Mouse (Mus musculus) gastrocnemius, postnatal 14 days (tissue): Measurements from ENCODE around the gene Prps2. TPM values are rescaled to one million over a fixed set of nuclear protein-coding genes. Genes with fewer than 3 reads are reported as not detected.
"Not testable (repeated sequence)": the region's sequence is repeated elsewhere in the genome, so short reads cannot be mapped to it uniquely, and the experiment has no call there.

Source experiments
- DNase-seq: peaks from one replicate; pipeline ENCODE4 v3.0.0; 2021; ENCODE audit warnings: mixed read lengths
- intact Hi-C: fragments of 180-260 bp; cut with DNase I; formaldehyde crosslinking; loops from one replicate; pipeline ENCODE4 v1.15.1; 2025; ENCODE audit warnings: low total_unique reads
- long read RNA-seq, 2 experiments: library from polyadenylated mRNA; stranded (forward); transcript quantifications; one replicate each; pipeline ENCODE4 v2.0.0; 2021
- total RNA-seq, 2 experiments: library from RNA; stranded (reverse); gene quantifications; 2 replicates each; pipeline ENCODE4 v1.2.3; 2021

The Prps2 gene
- total RNA-seq, result 1 to 10 TPM; 2.3 to 3.5 TPM
- long read RNA-seq, experiment 1, partial matches to known transcripts, result 0 of 1 reads
- long read RNA-seq, experiment 1, other reads (novel, unspliced or antisense), result 0 of 1 reads
- long read RNA-seq, experiment 2, partial matches to known transcripts, result 0 of 2 reads
- long read RNA-seq, experiment 2, other reads (novel, unspliced or antisense), result 0 of 2 reads

DNA sequence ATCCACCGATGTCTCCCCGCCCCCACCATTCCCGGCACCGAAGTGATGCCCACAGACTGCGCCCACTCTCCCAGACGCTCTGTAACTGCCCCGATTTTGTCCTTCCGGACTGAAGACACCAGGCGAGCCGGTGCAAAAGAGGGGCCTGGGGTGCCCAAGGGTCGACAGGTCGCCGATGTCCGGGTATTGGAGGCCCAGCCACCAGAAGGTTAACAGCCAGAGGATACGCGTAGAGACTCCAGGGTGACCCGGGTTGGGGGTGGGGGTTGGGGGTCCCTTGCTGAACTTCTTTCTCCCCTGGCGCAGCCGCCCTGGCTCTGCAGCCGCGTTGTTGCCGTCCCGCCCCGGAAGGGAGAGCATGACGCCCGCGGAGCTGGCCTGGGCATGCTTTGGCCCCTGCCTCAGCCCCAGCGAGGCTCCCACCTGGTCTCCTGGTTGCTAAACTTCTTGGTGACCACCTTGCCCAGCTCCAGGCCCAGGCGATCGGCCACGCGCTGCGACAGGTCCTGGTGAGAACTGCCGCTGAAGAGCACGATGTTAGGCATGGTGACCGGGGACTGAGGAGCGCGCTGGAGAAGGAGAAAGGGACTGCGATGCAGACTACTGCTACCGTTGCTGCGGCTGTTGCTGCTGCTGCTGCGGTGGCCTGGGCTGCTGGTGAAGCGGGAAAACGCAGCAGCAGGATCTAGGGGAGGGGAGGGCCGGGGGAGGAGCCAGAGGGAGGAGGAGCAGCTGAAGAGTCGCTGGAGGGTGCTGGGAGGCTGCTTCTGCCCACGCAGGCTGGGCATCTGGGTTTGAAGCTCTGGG is at the start of gene Prps2:
Gene Prps2 (minus strand): TSS at position 703 of the 807 bp plus-strand sequence.
- intact Hi-C loops, result no loop called here

DNA sequence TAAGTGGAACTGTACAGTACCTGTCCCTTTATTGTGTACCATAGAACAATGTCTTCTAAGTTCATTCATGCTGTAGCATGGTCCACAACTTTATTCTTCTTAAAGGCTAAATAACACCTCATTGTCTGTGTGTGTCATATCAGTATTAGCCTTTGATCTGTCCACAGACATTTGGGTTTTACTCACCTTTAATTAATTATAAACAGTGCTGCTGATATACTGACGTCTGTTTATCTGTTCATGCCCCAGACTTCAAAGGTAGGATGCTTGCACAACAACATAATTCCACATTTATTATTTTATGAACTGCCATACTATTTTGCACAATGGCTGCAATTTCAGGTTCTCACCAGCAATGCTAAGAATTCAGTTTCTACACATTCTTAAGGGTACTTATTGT is 35.1 kb upstream of the Prps2 start:
- intact Hi-C loops, result no loop called here
- DNase-seq, result no peak

More for the DNA sequence above, at the start of gene Prps2:
- peak; percentile 17 for DNase-seq

DNA sequence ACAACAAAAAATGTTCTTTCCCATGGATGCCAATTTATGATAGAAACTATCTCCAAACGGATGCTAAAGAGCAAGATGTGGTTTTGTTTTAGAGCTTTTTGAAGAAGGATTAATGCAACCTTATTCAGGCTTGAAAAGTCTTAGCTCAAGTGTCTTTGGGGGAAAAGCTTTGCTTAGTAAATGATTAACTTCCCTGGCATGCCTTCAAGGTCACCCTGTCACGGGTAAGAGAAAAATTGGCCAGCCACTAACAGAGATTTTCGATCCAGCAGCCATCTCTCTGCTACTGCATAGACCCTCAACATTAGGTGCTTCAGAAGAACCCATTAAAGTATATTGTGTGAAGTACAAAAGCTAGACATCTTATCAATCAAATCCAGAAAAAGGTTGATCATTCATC is 12.4 kb upstream of the Prps2 start:
- no peak for DNase-seq
- intact Hi-C loops, result no loop called here

- DNase-seq, result no peak
- intact Hi-C loops, result no loop called here
Measured at GRCm38 (mm10) chrX:167386647-167387046, 4.1 kb upstream of the Prps2 start.

- intact Hi-C loops, result no loop called here
- DNase-seq, result no peak
Measured at GRCm38 (mm10) chrX:167382854-167383186, 271 bp upstream of the Prps2 start.

- intact Hi-C loops, result no loop called here
- no peak for DNase-seq
Measured at GRCm38 (mm10) chrX:167381583-167382046, 934 bp downstream of the Prps2 start.

GRCm38 (mm10) chrX:167380073-167380472 is 2.5 kb downstream of the Prps2 start:
- DNase-seq, result no peak
- intact Hi-C loops, result no loop called here

- DNase-seq, intact Hi-C loops: not testable (repeated sequence)
Measured at GRCm38 (mm10) chrX:167361231-167361630, 21.3 kb downstream of the Prps2 start.

- intact Hi-C loops, result loop anchor here (10.0 kb wide), 1 partner anchor 75 kb away; no protein-coding TSS in a partner anchor
- no peak for DNase-seq
Measured at GRCm38 (mm10) chrX:167359704-167360103, 22.8 kb downstream of the Prps2 start.

DNA sequence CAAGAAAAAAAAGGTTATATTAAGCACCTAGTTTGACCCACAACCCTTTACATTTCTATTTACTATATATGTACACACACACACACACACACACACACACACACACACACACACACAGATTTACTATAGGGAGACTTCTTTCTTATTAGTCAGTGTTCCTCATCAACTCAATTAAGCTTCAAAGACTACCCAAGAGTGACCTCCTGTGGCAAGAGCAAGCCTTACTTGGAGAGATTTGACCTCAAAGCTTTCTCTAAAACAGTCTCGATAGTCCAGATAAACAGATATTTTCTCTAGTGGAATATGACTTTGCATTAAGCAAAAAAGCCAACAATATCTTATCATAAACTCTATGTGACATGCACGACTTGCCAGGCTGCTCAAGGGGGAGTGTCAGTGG is 25.1 kb downstream of the Prps2 start:
- DNase-seq, result no peak
- intact Hi-C loops, result loop anchor here (10.0 kb wide), 1 partner anchor 73 kb away; no protein-coding TSS in a partner anchor

DNA sequence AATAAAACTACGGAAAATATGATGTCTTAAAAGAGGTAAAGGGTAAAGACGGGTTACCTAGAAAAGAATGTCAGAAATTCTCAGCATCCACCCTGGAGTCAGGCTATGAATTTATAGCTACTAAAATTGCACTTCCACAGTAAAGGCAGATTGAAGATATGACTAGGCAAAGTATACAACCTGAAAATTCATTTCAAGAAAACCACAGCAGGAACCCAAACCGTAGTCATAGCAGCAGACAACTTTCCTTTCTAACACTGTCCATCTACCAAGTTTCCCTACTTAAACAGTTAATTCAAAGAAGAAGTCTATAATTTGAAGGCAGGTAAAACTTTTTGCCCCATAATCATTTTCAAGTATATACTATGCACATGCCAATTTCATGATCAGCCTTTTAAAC is 26.6 kb downstream of the Prps2 start:
- intact Hi-C loops, result loop anchor here (10.0 kb wide), 1 partner anchor 71 kb away; no protein-coding TSS in a partner anchor

DNA sequence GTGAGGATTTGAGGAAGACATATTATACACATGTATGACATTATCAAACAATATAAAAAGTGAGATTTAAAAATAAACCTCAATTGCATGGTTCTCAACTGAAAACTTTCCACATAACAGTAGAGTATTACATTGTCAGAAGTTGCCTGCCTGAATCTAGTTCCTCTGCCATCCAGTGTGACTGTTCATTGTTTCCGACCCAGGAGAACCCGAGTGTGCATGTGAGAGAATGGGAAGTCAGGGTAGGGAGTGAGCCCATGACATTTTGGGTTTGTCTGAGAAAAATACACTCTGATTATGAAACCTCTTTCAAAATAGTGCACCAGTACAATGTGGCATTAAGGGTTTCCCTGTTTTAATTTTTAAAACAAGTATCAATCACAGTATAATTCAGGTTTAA is 28.9 kb downstream of the Prps2 start:
- intact Hi-C loops, result loop anchor here (10.0 kb wide), 1 partner anchor 69 kb away; no protein-coding TSS in a partner anchor
- no peak for DNase-seq

More for the DNA sequence above, 26.6 kb downstream of the Prps2 start:
- no peak for DNase-seq

DNA sequence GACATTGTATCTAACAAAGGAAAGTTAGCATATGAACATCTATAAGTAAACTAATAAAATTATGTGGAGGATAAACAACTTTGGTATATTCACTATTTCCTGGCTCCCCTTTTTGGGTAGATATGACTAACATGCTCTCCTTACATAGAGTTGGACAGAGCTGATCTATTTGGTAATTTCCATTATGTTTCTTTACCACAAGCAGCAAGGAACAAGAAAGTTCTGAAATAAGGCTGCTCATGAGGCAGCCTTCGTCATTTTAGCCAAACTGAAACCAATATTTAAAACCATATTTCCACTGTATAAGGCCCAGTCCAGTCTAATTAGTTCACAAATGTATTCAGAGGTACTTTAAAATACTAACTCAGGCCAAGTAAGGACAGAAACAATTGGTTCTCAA is 36.1 kb downstream of the Prps2 start:
- intact Hi-C loops, result no loop called here
- no peak for DNase-seq

GRCm38 (mm10) chrX:167344356-167344755 is 38.2 kb downstream of the Prps2 start:
- intact Hi-C loops, result no loop called here

DNA sequence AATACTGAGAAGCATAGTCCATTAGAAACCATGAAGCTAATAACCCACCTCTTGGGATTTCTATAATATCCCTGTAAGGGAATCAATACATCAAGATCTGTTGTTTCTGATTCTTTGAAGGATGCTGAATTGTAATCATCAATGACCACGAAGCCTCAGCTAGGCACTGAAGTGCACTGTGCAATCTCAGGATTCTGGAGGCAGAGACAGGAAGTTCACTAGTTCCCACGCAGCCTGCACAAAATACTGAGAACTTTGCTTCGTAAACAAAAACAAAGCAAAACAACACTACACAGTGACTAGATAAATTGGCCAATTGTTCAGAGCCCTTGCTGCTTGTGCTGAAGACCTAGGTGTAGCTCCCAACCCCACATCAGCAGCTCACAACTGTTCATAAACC is 40.7 kb downstream of the Prps2 start:
- intact Hi-C loops, result no loop called here
- DNase-seq, result no peak

More at GRCm38 (mm10) chrX:167344356-167344755, 38.2 kb downstream of the Prps2 start:
- DNase-seq, result no peak

GRCm38 (mm10) chrX:167340190-167340589 is 42.4 kb downstream of the Prps2 start:
- intact Hi-C loops, result no loop called here
- no peak for DNase-seq

DNA sequence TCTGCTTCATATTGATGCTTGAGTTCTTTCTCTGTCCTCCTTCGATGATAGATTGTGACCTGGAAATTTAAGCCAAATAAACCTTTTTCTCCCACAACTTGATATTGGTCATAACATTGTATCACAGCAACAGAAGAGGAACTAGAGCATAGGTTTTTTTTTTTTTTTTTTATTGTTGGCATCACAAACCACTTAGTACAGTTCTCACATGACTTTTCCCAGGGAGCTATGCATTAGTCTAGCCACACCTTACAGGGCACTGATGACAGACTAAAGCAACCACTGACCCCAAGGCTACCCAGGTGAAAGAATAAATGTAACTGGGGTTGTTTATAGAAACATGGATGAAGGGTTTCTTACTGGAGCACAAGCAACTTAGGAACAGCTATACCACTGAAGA is 44.6 kb downstream of the Prps2 start:
- intact Hi-C loops, result no loop called here
- no peak for DNase-seq

DNA sequence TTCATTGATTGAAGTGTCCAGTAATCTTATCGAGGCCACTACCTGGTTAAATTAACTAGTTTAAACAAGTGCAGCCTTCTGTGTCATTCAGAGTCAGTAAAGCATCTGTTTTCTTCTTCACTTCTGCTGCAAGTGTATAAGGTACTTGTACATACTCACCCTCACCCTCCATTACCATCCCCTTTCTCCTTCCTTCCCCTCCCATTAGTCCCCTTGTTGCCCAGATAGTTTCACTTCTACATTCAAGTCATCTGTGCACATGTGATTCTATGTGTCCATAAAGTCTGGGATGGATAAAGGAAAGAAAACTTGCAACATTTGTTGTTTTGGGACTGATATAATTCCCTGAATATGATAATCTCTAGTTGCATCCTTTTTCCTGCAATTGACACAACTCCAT is 48.0 kb downstream of the Prps2 start:
- intact Hi-C loops, result no loop called here
- DNase-seq, result no peak

GRCm38 (mm10) chrX:167332607-167333006 is 49.9 kb downstream of the Prps2 start:
- DNase-seq, result no peak
- intact Hi-C loops, result no loop called here

DNA sequence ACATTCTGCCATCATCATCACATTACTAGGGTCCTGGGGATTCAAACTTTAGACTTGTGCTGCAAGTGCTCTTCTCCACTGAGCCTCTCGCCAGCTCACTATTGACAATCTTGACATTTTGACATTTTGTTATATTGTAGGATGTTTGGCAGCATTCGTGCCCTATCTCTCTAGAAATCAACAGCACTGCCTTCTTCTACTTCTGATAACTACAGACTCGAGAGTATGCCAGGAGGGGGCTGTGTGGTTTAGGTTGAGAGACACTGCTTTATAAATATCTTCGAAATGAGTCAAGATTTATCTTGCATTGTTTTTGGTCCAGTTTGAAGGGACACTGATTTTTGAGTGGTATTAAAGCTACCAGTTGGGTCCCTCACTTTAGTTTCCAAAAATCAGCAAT is 51.6 kb downstream of the Prps2 start:
- no peak for DNase-seq
- intact Hi-C loops, result no loop called here

GRCm38 (mm10) chrX:167330399-167330798 is 52.1 kb downstream of the Prps2 start, which contains the start of gene Tlr7:
Gene Tlr7, minus strand, starts transcription at chrX:167330558.
- intact Hi-C loops, result no loop called here
- no peak for DNase-seq
